Mouse (Mus musculus): ENCODE results near the gene Dzip3. TPM values are rescaled to one million over a fixed set of nuclear protein-coding genes. Genes with fewer than 3 reads are reported as not detected.

Gene Dzip3
- 6.6 and 13.1 TPM in 2 replicates for polyA plus RNA-seq (2012; ENCODE audit: insufficient read depth, insufficient read length, missing spikeins)

DNA sequence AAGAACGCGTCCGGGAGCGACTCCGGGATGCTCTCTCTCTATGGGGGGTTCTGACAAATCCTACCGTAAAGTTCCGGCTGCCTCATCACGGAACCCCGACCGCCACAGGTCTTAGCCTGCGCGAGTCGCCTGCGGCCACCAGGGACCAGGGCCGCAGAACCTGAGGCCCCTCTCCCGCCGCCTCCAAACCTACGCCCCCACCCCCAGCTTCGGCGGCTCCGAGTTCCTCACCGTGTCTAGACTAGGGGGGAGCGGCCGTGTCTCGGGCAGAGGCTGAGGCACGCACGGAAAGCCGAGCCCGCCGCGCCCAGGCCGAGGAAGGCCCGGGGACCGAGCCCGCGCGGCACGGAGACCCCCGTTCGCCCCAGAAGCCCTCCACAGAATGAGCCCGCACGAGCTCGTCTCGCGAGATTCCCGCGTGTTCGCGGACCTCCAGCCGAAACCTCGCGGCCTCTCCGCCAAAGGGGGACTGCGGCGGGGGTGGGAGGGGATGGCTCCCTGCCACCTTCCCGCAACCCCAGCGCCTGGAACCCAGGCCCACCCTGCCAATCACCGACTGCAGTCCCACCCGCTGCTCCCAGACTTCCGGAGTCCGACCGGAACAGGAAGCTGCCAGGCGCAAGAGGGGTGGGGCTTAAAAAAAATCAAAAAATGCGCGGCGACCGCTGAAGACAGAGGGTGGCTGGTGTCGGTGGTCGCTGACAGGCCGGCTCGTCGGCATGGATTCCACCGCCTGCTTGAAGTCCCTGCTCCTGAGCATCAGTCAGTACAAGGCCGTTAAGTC lies at the start of gene Dzip3, which contains the start of gene Cip2a:
Dzip3 (minus strand) TSS at position 607 of the 784 bp plus-strand sequence.
Cip2a (plus strand) TSS at position 627 of the 784 bp plus-strand sequence.
- peak within 1 kb of the TSS; percentile 79 for H3K4me3 ChIP-seq (ENCODE audit: insufficient read depth, low read length)
- no peak for TF ChIP-seq POLR2A (IDR thresholded peaks at IDR 0.05; ENCODE audit: borderline replicate concordance, low read depth, low read length)
- TF ChIP-seq CTCF (IDR thresholded peaks at IDR 0.05; ENCODE audit: low read depth, low read length) = no peak
- peak within 1 kb of the TSS; percentile 75 for H3K27ac ChIP-seq (ENCODE audit: insufficient read depth, low read depth, low read length)
- H3K4me1 ChIP-seq (ENCODE audit: control insufficient read depth, insufficient read depth, low read length) = peaks cover 9% of the 10 kb centered on the region

DNA sequence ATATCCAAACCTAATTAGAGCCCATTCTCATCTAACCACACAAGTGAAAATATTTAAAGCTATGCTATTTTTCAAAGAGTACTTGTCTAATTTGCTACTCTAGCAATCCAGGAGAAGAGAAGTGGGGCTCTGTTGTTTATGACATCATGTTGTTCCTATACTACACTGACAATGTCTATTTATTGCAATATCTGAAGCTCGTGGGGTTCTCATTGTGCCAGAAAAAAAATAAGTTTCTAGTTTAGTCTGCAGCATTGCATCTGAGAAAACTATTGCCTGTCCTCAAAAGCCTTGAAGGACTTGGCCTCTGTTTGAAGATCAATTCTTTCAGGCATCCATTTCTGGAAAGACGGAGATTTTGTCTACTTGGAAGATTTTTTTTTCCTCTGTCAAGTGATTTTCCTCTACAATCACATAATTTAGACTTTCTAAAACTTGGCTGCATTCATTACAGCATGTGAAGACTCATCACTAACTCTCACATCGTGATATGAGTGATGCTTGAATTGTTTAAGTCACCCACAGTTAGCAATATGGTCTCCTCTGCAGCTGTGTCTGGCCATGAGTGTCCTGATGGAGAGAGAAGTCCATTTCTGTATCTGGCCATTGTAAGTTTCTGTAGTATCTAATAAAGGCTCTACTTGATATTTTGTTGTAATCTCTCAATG lies 46.7 kb upstream of the Dzip3 start:
- Histone ChIP-seq H3K4me3 (ENCODE audit: insufficient read depth, low read length) (no peak overlapping the region), H3K27ac (ENCODE audit: insufficient read depth, low read depth, low read length) (no peak overlapping the region), H3K4me1 (ENCODE audit: control insufficient read depth, insufficient read depth, low read length) (no peaks in the 10 kb centered on the region)
- TF ChIP-seq POLR2A (IDR thresholded peaks at IDR 0.05; ENCODE audit: borderline replicate concordance, low read depth, low read length) (no peak), CTCF (IDR thresholded peaks at IDR 0.05; ENCODE audit: low read depth, low read length) (no peak)

DNA sequence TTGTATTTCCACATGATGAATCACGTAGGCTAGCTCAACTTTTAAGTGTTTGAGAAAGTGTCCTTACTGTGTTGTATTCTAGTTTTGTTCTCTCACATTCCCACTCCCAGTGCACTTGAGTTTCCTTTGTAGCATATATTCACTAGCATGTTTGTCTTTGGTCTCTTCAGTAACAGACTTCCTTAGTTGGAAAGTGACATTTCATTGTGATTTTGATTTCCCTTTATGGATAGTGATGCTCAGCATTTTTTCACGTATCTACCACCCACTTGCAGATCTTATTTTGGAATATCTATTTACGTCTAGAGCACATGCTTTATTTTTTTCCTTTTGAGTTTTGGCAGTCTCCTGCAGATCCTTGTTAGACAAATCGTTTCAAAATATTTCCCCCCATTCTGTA lies 43.8 kb upstream of the Dzip3 start:
- TF ChIP-seq POLR2A (IDR thresholded peaks at IDR 0.05; ENCODE audit: borderline replicate concordance, low read depth, low read length) = no peak
- TF ChIP-seq CTCF (IDR thresholded peaks at IDR 0.05; ENCODE audit: low read depth, low read length) = no peak
- no peak overlapping the region for H3K4me3 ChIP-seq (ENCODE audit: insufficient read depth, low read length)
- H3K27ac ChIP-seq (ENCODE audit: insufficient read depth, low read depth, low read length) = no peak overlapping the region
- no peaks in the 10 kb centered on the region for H3K4me1 ChIP-seq (ENCODE audit: control insufficient read depth, insufficient read depth, low read length)

DNA sequence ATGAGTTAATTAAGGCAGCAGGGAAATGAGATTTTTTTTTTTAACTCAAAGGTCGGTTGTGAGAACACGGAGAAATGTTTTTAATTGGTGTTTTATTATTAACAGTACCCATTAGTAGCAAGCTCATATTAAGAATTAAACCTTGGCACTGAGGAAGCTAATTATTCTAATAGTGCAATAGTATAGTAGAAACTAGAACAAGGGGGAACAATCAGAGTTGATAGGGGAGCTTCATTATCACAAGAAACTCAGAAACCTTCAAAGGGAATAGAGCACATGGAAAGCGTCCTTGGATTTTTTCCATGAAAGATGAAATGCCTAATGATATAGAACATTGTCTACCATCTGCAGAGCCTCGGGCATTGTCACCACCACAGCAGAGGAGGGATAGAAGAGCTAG lies 41.9 kb upstream of the Dzip3 start:
- no peak overlapping the region for H3K27ac ChIP-seq (ENCODE audit: insufficient read depth, low read depth, low read length)
- no peak for TF ChIP-seq CTCF (IDR thresholded peaks at IDR 0.05; ENCODE audit: low read depth, low read length)
- TF ChIP-seq POLR2A (IDR thresholded peaks at IDR 0.05; ENCODE audit: borderline replicate concordance, low read depth, low read length) = no peak

DNA sequence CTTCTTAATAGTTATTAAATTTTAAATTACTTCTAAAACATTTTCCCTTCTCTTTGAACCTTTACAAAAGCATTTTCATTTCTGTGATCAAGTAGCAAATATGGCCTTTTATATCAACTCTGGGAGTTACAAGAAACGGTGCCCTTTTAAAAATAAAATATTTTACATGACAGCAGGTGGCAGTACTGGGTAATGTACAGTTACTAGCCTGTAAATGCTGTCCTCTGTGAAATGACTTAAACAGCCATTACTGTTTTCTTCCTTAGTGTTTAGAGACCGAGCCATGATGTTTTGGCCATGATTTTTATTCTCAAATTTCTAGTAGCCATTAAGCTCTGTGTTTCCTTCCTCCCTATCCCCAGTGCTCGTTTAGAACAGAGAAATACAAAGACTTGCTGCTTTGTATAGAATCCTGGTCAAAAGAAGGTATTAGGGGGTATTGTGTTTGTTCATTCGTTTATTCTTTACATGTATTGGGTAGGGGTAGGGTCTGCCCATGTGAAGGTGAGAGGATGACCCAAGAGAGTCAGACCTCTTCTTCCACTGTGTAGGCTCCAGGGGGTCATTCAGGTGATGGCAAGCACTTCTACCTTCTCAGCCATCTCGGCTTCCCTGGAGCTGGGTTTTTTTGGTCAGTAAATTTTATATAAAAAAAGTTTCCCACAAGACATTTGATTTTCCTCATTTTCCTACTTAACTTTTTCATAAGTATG lies 22.8 kb upstream of the Dzip3 start:
- Histone ChIP-seq H3K4me3 (ENCODE audit: insufficient read depth, low read length) (no peak overlapping the region), H3K27ac (ENCODE audit: insufficient read depth, low read depth, low read length) (no peak overlapping the region), H3K4me1 (ENCODE audit: control insufficient read depth, insufficient read depth, low read length) (no peaks in the 10 kb centered on the region)
- no peak for TF ChIP-seq POLR2A (IDR thresholded peaks at IDR 0.05; ENCODE audit: borderline replicate concordance, low read depth, low read length)

More for the DNA sequence above, 41.9 kb upstream of the Dzip3 start:
- Histone ChIP-seq H3K4me1 (ENCODE audit: control insufficient read depth, insufficient read depth, low read length) (no peaks in the 10 kb centered on the region), H3K4me3 (ENCODE audit: insufficient read depth, low read length) (no peak overlapping the region)

DNA sequence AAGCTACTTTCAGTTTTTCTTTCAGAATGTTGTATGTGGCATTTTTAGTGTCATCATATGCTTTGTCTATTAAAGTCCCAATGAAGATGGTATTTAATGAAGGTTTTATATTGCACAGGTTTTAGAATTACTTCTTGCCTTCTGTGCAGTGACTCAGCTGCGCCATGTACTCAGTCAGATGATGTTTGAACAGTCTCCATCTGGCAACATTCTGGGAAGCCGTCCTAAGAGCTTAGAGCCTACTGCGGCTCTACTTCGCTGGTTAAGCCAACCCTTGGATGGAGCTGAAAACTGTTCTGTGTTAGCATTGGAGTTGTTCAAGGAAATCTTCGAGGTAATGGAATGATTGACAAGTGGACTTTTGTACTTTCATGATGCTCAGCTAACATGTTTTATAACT lies 10.2 kb upstream of the Dzip3 start:
- TF ChIP-seq POLR2A (IDR thresholded peaks at IDR 0.05; ENCODE audit: borderline replicate concordance, low read depth, low read length) (no peak), CTCF (IDR thresholded peaks at IDR 0.05; ENCODE audit: low read depth, low read length) (no peak)
- H3K4me1 ChIP-seq (ENCODE audit: control insufficient read depth, insufficient read depth, low read length) = no peaks in the 10 kb centered on the region
- H3K4me3 ChIP-seq (ENCODE audit: insufficient read depth, low read length) = no peak overlapping the region
- no peak overlapping the region for H3K27ac ChIP-seq (ENCODE audit: insufficient read depth, low read depth, low read length)

DNA sequence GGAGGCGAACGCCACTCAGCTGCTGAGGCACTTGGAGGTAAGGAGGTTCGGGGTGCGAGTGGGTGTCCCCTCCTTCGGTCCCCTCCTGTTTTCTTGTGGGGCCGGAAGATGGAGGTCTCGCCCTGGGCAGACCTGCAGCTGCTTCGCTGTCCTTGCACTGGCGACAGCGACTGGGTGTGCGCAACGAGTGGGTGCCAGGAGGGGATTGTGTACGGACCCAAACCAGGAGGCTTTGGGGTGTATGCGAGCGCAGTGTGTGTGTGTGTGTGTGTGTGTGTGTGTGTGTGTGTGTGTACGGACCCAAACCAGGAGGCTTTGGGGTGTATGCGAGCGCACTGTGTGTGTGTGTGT lies 353 bp upstream of the Dzip3 start:
- Histone ChIP-seq H3K4me3 (ENCODE audit: insufficient read depth, low read length) (peak overlapping the region; percentile 79), H3K4me1 (ENCODE audit: control insufficient read depth, insufficient read depth, low read length) (peaks cover 9% of the 10 kb centered on the region), H3K27ac (ENCODE audit: insufficient read depth, low read depth, low read length) (peak overlapping the region; percentile 29; the same call in 1 of the 2 replicates)
- no peak for TF ChIP-seq CTCF (IDR thresholded peaks at IDR 0.05; ENCODE audit: low read depth, low read length)
- TF ChIP-seq POLR2A (IDR thresholded peaks at IDR 0.05; ENCODE audit: borderline replicate concordance, low read depth, low read length) = no peak

DNA sequence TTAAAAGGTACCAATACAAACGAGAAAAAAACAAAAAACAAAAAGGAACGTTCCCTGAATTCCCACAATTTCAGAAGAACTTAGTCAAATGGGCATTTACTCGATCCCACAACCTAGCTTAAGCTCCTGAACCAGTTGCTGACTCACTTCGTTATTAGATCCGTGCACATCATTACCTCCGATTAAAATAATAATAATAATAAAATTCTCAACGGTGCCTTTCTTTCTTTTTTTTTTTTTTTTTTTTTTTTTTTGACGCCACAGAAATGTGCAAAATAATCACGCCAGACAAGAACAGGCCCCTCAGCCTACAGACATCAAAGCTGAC lies 770 bp downstream of the Dzip3 start:
- Histone ChIP-seq H3K27ac (ENCODE audit: insufficient read depth, low read depth, low read length) (peak overlapping the region; percentile 75), H3K4me1 (ENCODE audit: control insufficient read depth, insufficient read depth, low read length) (peaks cover 9% of the 10 kb centered on the region), H3K4me3 (ENCODE audit: insufficient read depth, low read length) (peak overlapping the region; percentile 79)
- TF ChIP-seq POLR2A (IDR thresholded peaks at IDR 0.05; ENCODE audit: borderline replicate concordance, low read depth, low read length) = no peak
- TF ChIP-seq CTCF (IDR thresholded peaks at IDR 0.05; ENCODE audit: low read depth, low read length) = no peak

DNA sequence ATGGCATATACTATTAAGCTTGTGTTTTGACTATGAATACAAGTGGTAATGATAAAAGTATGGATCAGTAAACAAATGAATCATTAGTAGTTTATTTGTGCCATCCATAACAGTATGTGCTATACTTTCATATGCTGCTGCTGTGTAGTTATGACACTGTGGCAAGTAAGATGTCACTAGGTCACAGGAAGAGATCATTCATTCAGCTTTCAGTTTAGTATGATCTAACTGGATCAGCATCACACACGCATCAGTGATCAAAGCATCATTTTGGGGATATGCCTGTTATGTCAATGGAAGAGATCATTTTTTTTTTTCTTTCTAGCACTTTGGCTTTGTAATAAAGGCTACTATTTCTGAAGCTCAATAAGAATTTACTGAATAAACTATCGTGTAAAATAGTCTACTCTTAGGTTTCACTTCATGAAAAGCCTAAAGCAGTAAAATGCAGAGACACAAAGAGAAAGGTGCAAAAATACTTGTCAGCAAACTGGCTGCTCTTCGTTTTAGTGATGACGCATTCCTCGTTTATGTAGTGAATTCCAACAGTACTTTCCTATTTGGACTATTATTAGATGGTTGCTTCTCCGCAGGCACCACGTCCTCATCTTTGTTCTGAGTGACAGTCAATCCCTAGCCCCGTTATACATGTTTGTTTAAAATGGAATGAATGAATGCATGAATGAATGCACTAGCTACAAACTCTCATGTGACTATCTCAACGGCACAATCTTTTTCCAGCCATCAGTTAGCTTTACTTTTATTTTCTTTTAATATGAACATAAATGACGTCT lies 1.3 kb downstream of the Dzip3 start:
- TF ChIP-seq CTCF (IDR thresholded peaks at IDR 0.05; ENCODE audit: low read depth, low read length) = no peak
- TF ChIP-seq POLR2A (IDR thresholded peaks at IDR 0.05; ENCODE audit: borderline replicate concordance, low read depth, low read length) = no peak

More for the DNA sequence above, 1.3 kb downstream of the Dzip3 start:
- Histone ChIP-seq H3K4me3 (ENCODE audit: insufficient read depth, low read length) (peak overlapping the region; percentile 79), H3K4me1 (ENCODE audit: control insufficient read depth, insufficient read depth, low read length) (peaks cover 9% of the 10 kb centered on the region), H3K27ac (ENCODE audit: insufficient read depth, low read depth, low read length) (peak overlapping the region; percentile 75)

Measured in bone marrow macrophage, adult 2 months (primary cell).